Mouse (Mus musculus) mouse embryonic stem cell (cell line): ENCODE data around the gene Nup210.
"Not testable (repeated sequence)": the region's sequence is repeated elsewhere in the genome, so short reads cannot be mapped to it uniquely, and the experiment has no call there.

Experiments used
- in situ Hi-C, 2 experiments: fragments of 300-500 bp; cut with MboI; formaldehyde crosslinking; loops; 1 replicate in 1 of 2; 3 replicates in 1 of 2; pipeline ENCODE4 v1.14.3; 2019 to 2020; ENCODE audit warnings: low sequenced_read_pairs in 2 of 2, low pct_unique_long_range_greater_than_20kb in 1 of 2, mixed read lengths in 1 of 2; ENCODE audit not compliant: unreplicated experiment in 1 of 2

Gene Nup210

DNA sequence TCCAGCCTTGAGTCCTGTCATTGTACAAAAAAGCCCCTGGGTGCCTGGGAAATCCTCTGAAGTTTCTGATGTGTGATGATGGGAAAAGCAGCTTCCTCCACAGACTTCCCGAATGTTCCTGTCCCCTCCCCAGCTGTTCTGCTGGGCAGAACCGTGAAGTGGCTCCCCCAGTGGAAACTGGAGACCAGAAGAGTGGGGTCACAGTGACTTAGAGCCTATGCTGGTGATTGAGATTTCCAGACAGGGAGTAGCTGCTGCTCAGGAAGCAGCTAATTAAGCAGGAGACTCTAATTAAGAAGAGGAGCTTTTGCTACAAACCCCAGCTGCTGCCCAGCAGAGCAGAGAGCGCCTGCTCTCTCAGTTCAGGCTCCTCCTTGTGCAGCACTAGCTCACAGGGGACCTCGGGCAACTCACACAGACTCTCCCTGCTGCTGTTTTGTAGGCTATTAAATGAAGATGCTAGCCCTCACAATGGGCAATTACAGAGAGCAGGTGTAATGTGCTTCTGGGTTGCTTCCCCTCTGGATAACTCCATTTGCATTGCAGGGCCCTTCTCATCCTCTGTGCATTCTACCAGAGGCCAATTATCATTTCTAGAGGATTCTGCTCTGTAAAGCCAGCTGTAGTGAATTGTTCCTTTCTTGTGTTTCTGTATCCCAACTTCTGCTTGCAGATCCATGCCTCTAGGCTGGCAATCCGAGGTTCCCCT, 30.0 kb upstream of the Nup210 start:
- in situ Hi-C loops: loop anchor here in 1 of 2 experiments (25.0 kb wide), 1 partner anchor 334 kb away; no protein-coding TSS in a partner anchor

GRCm38 (mm10) chr6:91145572-91145971, 28.9 kb upstream of the Nup210 start:
- in situ Hi-C loops: loop anchor here in 1 of 2 experiments (25.0 kb wide), 1 partner anchor 333 kb away; no protein-coding TSS in a partner anchor

GRCm38 (mm10) chr6:91145056-91145455, 28.4 kb upstream of the Nup210 start:
- in situ Hi-C loops: loop anchor here in 1 of 2 experiments (25.0 kb wide), 1 partner anchor 333 kb away; no protein-coding TSS in a partner anchor

DNA sequence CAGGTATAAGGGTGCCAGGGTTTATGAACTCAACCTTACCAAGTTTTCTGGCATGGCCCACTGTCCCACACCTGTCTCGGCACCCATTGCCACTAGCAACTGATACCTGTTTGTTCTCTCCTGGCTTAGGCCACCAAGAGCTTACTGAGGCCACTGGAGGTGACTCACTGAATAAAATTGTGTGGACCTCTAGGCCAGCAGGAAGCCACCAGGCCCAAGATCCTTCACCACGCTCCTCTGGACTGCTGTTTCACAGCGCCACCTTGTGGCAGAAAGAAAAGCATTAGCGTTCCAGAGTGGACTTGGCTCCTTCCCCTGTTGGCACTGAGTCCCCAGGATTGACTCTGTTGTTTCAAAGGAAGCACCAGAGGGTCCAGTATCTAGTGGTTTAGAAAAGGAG, 23.2 kb upstream of the Nup210 start:
- in situ Hi-C loops: loop anchor here (10.0 to 25.0 kb wide), 2 partner anchors 325 to 328 kb away; no protein-coding TSS in a partner anchor

- in situ Hi-C loops: loop anchor here (10.0 to 25.0 kb wide), 2 partner anchors 323 to 325 kb away; no protein-coding TSS in a partner anchor
Measured at GRCm38 (mm10) chr6:91137343-91137956, 20.8 kb upstream of the Nup210 start.

DNA sequence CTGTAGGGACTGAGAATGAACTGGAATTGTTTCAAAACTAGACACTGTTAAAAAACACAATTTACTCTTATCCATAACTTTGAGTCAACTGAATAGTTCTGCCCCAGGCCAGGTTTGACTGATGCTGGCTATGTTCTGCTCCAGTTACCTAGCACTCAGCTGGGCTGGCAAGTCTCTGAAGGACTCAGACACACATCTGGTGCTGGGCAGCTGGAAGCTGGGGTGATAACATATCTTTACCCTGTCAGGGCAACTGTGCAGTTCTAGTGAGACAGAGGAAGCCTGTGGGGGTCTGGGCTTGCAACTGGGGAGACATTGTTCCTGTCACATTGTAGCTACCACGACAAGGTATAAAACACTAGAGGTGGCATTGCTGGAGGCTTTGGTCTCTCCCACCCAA, 14.2 kb upstream of the Nup210 start:
- in situ Hi-C loops: loop anchor here (10.0 to 25.0 kb wide), 2 partner anchors 316 to 319 kb away; no protein-coding TSS in a partner anchor

DNA sequence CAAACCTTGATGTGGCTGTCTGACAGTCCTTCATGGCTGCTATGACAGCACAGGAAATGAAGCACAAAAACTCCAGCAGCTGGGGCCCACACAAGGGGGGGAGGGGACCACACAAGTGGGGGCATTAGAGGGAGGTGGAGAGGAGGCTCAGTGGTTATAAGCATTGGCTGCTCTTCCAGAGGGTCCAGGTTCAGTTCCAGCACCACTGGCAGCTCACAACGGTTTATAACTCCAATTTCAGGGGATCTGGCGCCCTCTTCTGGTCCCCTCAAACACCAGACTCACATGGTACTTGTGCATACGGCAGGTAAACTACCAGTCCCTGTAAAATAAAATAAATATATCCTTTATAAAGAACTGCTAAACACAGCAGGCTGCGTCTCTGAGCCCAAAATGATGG, 12.4 kb upstream of the Nup210 start:
- in situ Hi-C loops: loop anchor here in 1 of 2 experiments (25.0 kb wide), 1 partner anchor 317 kb away; no protein-coding TSS in a partner anchor

GRCm38 (mm10) chr6:91125228-91125585, 8.6 kb upstream of the Nup210 start:
- in situ Hi-C loops: loop anchor here in 1 of 2 experiments (25.0 kb wide), 1 partner anchor 313 kb away; no protein-coding TSS in a partner anchor

DNA sequence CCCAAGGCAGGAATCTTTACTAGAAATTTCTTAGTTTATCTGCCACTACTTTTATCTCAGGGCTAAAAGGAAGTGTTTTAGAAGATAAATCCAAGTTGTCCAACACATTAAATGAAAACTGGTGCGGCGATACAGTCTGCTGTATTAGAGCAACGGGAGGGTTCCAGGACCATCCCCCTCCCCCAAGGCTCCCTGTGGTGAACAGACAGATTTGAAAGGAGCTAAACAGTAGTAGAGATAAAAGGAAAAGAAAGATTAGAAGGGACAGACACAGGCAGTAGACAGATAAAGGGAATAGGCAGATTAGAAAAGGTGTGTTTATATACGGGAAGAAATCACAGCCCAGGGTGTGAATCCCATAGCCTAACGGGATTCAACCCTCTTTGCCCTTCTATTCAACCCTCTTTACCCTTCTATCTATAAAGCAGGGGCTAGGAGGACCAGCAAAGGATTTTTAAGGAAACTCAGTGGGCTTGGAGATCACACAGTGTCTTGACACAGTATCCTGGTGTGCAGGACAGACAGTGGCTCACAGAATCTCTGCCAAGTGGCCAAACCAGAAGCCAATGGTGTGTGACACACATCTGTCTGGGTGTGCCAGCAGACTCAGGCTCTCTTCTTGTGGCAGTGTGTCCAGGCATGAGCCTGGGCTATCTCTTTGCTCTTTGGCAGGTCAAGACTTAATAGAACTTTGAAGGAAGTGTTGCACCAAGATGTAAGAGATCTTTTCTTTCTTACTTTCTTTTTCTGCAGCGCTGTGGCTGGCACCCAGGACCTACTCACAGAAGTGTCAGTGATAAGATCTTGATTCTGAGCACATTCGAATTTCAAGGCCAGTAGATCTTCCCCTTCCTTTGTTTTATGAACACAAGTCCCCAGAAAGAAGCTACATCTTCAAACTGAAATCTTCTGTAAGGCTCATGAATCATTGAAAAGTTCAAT, 7.9 kb upstream of the Nup210 start:
- in situ Hi-C loops: loop anchor here in 1 of 2 experiments (25.0 kb wide), 1 partner anchor 312 kb away; no protein-coding TSS in a partner anchor

- in situ Hi-C loops: no loop called here
Measured at GRCm38 (mm10) chr6:91123453-91123852, 6.8 kb upstream of the Nup210 start.

DNA sequence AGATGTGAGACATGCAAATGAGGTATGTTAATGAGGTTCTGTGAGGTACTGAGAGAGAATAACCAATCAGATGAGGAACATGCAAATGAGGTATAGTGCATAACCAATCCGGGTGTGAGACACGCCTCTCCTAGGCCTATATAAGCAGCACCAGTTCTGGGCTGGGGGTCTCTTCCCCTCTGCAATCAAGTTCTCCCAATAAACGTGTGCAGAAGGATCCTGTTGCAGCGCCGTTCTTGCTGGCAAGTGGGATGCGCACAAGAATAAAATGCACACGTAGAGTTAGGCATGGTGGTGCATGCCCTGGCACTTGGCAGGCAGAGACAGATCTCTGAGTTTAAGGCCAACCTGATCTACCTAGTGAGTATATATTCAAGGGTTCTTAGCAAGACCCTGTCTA, 4.5 kb upstream of the Nup210 start:
- in situ Hi-C loops: not testable (repeated sequence)

- in situ Hi-C loops: no loop called here
Measured at GRCm38 (mm10) chr6:91120206-91120605, 3.6 kb upstream of the Nup210 start.

- in situ Hi-C loops: no loop called here
Measured at GRCm38 (mm10) chr6:91118526-91118925, 1.9 kb upstream of the Nup210 start.

- in situ Hi-C loops: no loop called here
Measured at GRCm38 (mm10) chr6:91117149-91117548, 520 bp upstream of the Nup210 start.

GRCm38 (mm10) chr6:91115863-91116243, 776 bp downstream of the Nup210 start:
- in situ Hi-C loops: no loop called here

GRCm38 (mm10) chr6:91115158-91115557, 1.5 kb downstream of the Nup210 start:
- in situ Hi-C loops: no loop called here

DNA sequence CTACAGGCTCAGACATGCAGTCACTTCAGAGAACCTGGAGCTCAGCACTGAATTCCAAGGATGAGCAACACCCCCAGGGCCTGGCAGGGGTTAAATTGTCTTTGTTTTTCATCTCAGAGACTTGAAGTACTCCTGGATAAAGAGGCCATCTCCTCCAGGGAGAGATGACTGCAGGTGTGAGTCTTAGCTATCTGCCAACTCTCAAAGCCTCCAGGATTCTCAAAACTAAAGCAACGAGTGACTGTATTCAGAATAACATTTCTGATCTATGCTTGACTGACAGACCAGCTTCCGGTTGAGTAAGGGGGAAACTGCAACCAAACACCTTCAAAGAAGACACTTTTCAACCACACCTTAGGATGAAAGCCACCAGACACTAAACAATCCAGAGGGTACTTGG, 1.9 kb downstream of the Nup210 start:
- in situ Hi-C loops: no loop called here

DNA sequence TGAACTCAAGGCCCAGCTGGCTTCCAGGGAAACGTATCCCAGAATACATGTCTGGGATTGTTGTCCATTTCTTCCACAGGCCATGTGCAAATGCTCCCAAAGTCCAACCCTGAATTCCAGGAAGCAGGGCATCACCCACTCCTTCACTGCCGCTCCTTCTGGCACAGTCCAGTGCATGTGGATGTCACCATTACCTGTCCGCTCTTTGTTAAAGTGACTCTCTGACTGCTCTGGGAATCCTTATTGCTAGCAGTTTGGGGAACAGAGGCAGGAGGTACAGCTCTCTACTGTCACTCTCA, 4.7 kb downstream of the Nup210 start:
- in situ Hi-C loops: no loop called here
